Mouse (Mus musculus): Measurements from ENCODE around the gene Rnf215. TPM values are rescaled to one million over a fixed set of nuclear protein-coding genes. Genes with fewer than 3 reads are reported as not detected.
"Not testable (repeated sequence)": the region's sequence is repeated elsewhere in the genome, so short reads cannot be mapped to it uniquely, and the experiment has no call there.

Gene Rnf215
- total RNA-seq, 2 experiments from 2014 or later = 4.6 to 6.3 TPM

DNA sequence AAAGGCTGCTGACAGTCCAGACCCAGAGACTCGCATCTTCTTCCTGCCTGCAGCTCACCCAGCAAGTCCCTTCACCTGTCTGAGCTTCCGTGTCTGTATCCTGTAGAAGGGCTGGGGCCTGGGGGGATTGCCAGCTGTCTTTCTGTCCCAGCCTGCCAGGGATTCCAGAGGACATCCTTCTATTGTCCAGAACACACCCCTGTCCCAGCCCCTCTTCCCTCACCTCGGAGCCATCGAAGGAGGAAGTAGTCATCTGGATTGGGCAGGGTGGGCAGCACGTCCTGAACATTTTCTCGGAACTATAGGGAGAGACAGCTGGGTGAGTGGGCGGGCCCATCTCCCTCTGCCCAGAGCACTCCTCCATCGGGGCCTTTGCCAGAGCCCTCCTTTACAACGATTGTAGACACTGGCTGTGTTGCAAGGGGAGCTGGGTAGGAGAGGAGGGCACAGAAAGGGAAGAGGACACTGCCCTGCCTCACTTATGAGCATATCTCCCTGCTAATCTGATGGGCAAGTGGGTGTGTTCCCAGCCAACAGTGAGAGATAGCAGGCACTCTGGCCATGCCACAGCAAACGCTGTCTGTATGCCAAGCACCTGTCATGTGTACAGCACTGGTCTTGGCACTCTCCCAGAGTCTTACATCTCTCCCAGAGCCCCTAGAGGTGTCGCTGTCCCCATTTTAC lies 18.4 kb upstream of the Rnf215 start:
- TF ChIP-seq CTCF (IDR thresholded peaks at IDR 0.05) = no peak

DNA sequence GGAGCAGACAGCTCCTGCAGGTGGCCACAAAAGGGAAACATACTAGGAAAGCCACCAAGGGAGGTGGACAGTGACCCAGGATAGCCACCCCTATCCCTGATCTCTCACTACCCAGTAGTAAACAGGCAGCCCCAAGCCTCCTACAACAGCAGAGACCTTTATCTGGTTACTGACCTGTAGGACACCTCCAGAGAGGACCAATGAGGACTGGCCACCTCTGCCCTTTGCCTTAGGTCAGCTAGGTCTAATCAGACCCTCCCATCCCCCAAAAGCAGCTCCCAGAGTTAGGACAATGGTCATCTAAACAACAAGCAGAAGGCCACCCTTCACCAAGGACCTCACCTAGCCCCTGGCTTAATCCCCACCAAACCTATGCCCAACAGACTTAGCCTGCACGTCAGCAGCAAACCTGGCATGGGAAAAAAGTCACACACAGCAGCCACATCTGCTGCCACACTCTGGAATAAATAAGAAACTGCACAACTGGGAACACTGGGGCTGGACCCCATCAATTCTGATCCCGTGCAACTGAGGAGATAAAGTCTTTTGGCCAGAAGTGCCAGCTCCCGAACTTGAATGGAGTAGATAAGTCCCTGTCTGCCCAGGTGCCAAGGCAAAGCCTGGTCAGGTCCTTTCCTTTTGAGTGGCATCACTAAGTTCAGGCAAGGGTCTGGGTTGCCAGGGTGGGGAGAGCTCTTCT lies 17.5 kb upstream of the Rnf215 start:
- no peak for DNase-seq
- Histone ChIP-seq H3K4me3 (peak overlapping the region; percentile 78), H3K27ac (no peak overlapping the region)
- TF ChIP-seq CTCF (IDR thresholded peaks at IDR 0.05) = no peak; the same call in 1 of the 2 replicates
- intact Hi-C loops (cut with DNase I) = no loop called here

More for the DNA sequence above, 18.4 kb upstream of the Rnf215 start:
- no peak for DNase-seq
- intact Hi-C loops (cut with DNase I) = no loop called here
- H3K27ac ChIP-seq = no peak overlapping the region
- H3K4me3 ChIP-seq = no peak overlapping the region

DNA sequence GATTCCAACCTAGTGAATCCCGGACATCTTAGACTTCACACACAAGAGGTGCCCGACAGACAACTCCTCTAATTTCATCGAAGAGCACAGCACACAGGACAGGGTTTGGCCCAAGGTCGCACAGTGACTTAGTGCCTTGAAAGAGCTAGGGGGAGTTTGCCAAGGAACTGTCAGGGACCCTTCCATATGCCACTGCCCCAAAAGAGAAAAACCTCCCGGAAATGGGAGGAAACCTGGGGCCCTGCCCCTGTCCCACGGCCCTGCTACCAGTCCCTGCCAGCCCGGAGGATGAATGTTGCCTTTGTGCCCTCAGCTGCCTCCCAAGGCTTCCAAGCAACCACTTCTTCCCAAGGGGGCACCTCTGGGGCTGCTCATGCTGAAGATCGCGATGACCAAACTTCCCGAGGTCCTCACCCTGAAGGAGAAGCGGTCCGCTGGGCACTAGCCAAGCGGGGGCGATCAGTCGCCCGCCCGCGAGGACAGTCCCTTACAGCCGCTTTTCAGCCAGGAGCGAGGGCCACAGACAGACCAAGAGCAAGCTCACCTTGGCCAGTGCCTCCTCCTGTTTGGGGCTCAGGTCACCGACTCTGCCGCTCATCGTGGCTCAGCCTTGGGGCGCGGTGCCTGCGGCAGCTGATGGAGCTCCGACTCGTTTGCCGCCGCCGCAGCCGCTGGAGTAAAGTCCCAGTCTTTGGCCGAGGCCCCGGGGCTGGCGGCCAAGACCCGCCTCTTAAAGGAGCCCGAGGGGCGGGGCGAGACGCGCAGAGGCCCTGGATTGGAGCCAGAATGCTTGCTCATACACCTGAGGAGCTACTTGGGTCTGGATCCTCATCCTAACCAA lies 16.7 kb upstream of the Rnf215 start:
- peak overlapping the region; percentile 78 for H3K4me3 ChIP-seq
- TF ChIP-seq CTCF (IDR thresholded peaks at IDR 0.05) = no peak
- peak overlapping the region; percentile 68 for H3K27ac ChIP-seq
- peak; percentile 73 for DNase-seq
- intact Hi-C loops (cut with DNase I) = no loop called here

DNA sequence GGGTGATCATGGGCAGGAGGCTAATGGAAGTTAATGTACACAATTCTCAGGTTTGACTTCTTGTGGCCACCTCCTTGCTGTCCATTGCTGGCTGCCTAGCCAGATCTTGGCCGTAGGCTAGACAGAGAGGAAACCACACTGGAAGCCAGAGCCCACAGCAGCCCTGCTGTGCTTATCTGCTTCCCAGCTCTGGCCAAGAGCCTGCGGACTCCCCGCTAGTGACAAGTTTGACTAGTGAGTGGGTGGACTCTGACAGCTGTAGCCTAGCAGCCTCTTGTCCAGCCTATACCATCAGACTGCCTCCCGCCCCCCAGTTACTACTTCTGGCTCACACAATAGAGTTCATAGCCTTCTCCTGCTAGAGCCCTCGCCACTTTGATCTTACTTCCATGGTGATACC lies 15.4 kb upstream of the Rnf215 start:
- TF ChIP-seq CTCF (IDR thresholded peaks at IDR 0.05) = no peak
- no peak for DNase-seq
- intact Hi-C loops (cut with DNase I) = no loop called here

DNA sequence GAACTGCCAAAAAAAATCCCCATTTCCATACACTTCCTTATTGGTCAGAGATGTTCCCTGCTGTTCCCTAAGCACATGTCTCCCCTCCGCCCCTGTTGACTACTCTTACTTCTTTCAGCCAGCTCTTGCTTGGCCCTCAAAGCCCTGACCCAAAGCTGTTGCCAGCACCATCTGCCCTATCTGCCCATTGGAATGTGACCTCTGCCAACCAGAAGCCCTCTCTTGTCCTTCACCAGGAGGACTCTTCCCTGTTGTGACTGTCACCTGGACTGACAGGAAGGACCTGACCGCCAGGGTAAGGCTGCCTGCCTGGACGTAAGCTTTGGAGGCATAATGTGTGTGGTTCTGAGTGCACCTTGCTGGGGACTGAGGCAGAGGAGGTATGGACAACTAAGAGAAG lies 13.3 kb upstream of the Rnf215 start:
- intact Hi-C loops (cut with DNase I) = loop anchor here (2.0 kb wide), 1 partner anchor 27 kb away; the partner anchor contains the start of gene Mtfp1

More for the DNA sequence above, 15.4 kb upstream of the Rnf215 start:
- no peak overlapping the region for H3K27ac ChIP-seq
- no peak overlapping the region for H3K4me3 ChIP-seq

DNA sequence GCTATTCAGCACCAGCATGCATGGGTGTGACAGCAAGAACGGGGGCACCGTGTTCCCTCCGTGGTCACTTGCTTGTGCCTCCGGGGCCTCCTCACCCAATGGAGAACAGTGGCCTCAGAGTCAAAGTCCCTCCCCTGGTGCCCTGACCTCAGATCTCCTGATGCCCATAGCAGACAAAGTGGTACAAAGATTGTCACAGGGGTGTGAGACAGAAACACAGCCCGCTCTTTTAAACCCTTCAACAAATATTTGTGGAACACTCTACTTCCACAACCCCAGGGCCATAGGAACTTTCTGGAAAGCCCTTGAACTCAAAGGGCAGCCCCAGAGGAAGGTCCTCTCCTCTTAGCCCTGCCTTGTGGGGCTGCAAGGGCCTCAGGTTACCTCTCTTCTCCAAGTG lies 12.8 kb upstream of the Rnf215 start:
- Histone ChIP-seq H3K4me3 (no peak overlapping the region), H3K27ac (no peak overlapping the region)
- intact Hi-C loops (cut with DNase I) = loop anchor here (2.0 kb wide), 1 partner anchor 27 kb away; the partner anchor contains the start of gene Mtfp1
- no peak for TF ChIP-seq CTCF (IDR thresholded peaks at IDR 0.05)
- DNase-seq = no peak

More for the DNA sequence above, 13.3 kb upstream of the Rnf215 start:
- TF ChIP-seq CTCF (IDR thresholded peaks at IDR 0.05) = no peak
- Histone ChIP-seq H3K27ac (no peak overlapping the region), H3K4me3 (no peak overlapping the region)
- no peak for DNase-seq

DNA sequence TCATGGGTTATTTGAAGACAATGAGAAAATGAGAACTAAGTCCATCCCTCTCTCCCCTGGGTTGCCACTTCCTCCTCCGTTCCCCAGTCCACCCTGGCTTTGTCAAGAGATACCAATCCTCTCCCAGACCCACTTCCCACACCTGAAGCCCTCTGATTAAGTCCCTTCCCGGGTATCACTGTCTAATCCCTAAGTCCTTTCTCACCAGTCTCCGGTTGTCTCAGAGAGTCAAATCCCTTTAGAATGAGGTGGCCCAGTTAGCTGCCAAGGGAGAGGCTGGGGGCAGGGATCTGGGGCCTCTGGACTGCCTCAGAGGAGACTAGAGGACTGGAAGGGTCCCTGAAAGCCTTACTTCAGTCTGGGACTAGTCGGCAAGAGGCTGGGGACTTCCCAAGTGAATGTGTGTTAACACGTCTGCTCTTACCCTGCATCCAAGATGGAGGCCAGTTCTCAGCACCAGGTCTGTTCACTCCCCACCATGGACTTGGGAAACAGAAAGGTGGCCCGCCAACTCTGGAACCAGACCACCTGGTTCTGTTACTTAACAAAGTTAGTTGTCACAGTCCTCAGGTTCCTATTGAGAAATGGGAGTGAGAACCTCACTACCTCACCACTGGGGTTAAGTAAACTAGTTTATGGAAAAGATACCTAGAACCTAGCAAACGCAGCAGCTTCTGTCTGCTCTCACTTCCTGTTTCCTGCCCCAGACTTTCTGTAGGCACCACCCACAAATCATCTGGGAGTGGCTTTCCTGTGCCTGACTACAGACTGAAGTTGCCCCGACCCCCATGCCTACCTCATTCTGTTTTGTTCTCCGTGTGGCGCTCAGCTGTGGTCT lies 12.0 kb upstream of the Rnf215 start, which contains the start of gene Sec14l2:
Gene Sec14l2 (minus strand): TSS at position 674 of the 838 bp plus-strand sequence.
- intact Hi-C loops (cut with DNase I) = loop anchor here (2.0 kb wide), 1 partner anchor 28 kb away; the partner anchor contains the start of gene Mtfp1
- no peak within 1 kb of the TSS for H3K27ac ChIP-seq
- H3K4me3 ChIP-seq = no peak within 1 kb of the TSS
- no peak for DNase-seq
- no peak for TF ChIP-seq CTCF (IDR thresholded peaks at IDR 0.05)

DNA sequence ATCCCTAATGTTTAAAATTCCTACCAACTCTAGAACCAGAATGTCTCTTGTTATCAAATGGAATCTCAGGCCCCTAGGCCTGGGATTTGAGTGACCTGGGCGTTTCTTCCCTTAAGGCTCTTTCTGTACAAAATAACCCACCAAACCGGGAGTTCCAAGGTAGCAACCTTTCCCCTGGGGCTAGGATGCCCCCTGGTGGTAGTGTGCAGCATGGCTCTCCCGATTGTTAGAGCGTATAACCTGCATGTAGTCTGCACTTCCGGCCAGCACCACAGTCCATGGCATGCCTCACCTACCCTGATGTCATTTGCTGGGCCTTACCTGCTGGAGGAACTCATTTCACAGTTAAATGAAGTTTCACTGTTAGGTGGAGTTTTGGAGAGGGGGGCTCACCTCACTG lies 11.1 kb upstream of the Rnf215 start:
- Histone ChIP-seq H3K27ac (no peak overlapping the region), H3K4me3 (no peak overlapping the region)
- intact Hi-C loops (cut with DNase I) = loop anchor here (2.0 kb wide), 1 partner anchor 29 kb away; the partner anchor contains the start of gene Mtfp1
- DNase-seq = no peak
- TF ChIP-seq CTCF (IDR thresholded peaks at IDR 0.05) = peak; percentile 84

DNA sequence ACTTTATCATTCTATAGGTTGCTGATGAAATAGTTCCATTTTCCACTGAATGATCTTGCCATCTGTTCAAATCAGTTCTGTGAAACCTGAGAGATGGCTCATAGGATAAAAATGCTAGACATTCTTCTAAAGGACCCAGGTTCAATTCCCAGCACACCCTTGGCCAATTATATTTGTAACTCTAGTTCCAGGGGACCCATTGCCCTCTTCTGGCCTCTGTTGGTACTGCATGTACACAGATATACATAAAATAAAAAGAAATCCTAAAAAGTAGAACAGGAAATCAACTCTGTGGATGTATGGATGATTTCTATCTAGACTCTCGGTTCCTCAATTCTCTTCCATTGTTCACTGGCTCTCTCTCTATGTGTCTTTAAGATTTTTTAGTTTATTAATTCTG lies 7.9 kb upstream of the Rnf215 start:
- Histone ChIP-seq H3K4me3 (no peak overlapping the region), H3K27ac (no peak overlapping the region)
- intact Hi-C loops (cut with DNase I) = no loop called here
- peak; percentile 23; the same call in 1 of the 2 replicates for TF ChIP-seq CTCF (IDR thresholded peaks at IDR 0.05)
- DNase-seq = no peak

DNA sequence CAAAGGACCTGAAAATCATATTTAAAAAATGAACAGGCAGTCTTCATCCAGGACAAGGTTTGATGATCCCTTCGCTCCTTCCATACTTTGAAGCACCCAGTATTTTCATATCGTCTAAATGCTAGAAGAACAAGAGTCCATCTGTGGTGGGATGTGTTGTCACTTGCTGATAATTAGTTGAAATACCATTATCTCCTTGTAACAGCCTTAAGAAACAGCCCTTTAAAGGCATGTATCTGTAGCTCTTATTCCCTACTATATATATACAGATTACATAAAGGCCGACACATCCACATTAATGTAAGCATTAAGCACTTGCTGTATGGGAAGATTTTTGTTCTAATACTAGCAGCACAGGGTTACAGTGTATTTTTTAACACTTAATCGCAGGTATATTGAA lies 6.5 kb upstream of the Rnf215 start:
- H3K4me3 ChIP-seq; DNase-seq; H3K27ac ChIP-seq; intact Hi-C loops (cut with DNase I): not testable (repeated sequence)

DNA sequence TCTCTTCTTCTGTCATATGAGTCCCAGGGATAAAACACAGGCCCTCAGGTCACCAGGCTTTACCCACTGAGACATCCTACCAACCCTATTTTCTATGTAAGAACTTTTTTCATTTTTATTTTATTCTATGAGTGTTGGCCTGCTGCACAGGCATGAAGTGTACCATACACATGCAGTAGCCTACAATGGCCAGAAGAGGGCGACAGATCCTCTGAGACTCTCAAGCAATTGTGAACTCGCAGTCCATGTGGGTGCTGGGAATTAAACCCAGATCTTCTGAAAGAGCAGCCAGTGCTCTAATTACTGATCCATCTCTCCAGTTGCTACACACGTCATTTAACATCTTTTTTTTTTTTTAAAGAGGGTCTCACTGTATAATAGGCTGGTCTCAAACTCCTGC lies 1.6 kb upstream of the Rnf215 start:
- intact Hi-C loops (cut with DNase I) = loop anchor here (5.0 kb wide), 1 partner anchor 289 kb away; no protein-coding TSS in a partner anchor
- Histone ChIP-seq H3K27ac (no peak overlapping the region), H3K4me3 (no peak overlapping the region)
- peak; percentile 68 for TF ChIP-seq CTCF (IDR thresholded peaks at IDR 0.05)
- no peak for DNase-seq

Measured in gastrocnemius, adult 2 months (tissue).